Mouse (Mus musculus): ENCODE measurements at regions not wholly inside any gene's neighbourhood (a gene's known extent, or its start where the extent isn't known, plus 50 kb on each side); places are given as distances from the start of the nearest gene placed in this dataset.
"Not testable (repeated sequence)": the region's sequence is repeated elsewhere in the genome, so short reads cannot be mapped to it uniquely, and the experiment has no call there.

DNA sequence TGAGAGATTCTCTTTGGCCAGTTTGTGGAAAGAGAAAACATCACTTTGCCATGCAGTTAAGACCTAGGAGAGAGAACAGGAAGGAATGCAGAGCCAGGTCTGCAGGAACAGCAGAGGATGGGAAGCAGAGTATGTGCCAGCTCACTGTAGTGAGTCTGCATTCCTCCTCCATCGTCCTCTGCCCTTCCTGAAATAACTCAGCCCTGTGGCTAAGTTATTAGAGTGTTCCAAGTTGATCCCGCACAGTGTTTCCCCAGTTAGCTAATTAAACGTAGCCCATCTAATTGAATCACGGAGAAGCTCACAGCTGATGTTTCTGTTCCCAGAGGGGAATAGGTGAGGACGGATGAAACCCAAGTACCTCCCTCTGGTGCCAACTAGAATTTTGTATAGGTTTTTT, 142.3 kb upstream of the Rack1 start:
- no peak for DNase-seq

DNA sequence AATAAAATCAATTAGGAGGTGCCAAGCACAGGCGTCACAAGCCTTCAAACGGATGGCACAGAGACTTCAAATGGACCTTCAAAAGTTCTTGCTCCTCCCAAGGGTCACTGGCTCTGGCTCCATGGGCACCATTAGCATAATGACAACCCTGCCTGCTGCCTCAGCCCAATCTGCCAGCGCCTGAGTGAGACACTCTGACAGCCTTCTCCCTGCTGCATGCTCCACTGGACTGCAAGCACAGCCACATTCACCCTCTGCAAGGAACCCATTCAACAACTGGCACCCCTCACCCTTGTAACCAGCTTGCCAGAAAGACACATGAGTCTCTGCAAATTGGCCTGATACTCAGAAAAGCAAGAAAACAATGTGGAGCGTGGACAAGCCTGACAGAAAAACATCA, 138.5 kb upstream of the Rack1 start:
- DNase-seq: no peak

DNA sequence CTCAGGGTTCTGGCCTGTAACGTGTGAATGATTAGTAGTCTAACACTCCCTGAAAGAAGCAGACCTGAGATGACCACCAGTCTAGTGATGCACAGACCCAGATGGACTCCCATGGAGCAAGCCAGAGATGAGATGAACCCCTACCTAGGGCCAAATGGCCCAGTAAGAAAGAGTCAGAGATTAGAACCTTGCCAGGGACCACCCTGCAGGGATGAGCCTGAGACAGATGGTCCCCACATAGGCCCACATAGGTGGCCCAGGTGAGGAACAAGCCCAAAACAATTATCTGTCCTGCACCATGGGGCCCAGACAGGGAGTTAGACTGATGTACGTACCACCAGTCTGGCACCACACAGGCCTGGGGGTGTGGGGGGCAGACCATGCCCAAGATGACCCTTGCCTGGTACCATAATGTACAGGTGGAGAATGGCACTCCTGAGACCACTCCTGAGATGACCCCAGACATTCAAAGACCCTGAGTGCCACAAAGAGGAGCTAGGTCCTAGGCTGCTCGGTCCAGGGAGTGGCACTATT, 115.3 kb upstream of the Rack1 start:
- DNase-seq: no peak

DNA sequence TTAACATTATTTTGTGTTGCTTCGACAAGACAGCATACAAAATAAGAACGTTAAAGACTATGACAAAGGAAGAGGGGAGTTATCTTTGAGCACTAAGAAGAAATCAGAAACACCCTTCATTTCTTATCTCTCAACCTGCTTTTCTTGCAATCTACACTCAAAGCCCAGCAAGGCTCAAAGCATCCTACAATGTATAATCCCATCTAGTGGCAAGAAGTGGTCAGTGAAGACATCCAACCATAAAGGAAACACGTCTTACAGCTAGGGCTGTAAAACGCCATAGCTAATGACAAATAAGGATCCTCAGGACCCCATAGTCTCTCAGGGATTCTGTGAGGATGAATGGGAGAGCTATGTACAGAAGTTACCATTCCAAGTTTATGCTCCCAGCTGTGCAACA, 110.1 kb upstream of the Rack1 start:
- DNase-seq: no peak

DNA sequence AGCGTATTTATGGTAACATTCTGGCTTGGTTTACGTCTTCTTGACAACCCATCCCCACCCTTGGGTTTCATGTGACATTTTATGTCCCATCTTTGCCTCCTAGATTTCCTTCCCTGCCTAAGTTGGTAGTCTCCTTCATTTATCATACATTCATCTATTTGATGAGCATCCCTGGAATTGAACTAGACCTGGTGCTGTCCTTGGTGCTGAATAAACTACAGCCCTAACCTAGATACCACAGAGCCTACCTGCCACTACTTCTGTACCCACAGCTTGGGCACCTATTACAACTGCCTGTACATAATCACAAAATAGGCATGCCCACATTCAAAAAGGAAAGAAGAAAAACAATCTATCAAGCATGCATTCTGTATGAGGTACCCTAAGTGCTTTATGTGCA, 103.8 kb upstream of the Rack1 start:
- peak; percentile 19 for DNase-seq

DNA sequence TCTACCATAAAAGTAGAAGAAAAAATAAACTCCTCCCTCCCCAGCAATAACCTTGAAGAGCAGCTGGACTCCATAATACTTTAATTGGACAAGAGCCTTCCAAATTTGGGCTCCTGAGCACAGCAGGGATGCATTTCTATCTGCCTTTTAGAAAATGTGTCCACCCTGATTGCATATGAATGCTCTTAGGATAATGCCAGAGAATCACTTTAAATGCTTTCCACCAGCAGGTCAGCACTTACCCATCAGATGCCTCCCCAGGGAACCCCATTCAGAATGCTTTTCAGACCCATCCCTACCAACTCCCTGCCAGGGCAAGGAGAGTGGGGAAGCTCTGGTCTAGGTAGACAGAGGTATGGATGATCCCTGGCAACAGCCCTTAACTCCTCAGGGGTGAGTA, 102.9 kb upstream of the Rack1 start:
- DNase-seq: no peak

DNA sequence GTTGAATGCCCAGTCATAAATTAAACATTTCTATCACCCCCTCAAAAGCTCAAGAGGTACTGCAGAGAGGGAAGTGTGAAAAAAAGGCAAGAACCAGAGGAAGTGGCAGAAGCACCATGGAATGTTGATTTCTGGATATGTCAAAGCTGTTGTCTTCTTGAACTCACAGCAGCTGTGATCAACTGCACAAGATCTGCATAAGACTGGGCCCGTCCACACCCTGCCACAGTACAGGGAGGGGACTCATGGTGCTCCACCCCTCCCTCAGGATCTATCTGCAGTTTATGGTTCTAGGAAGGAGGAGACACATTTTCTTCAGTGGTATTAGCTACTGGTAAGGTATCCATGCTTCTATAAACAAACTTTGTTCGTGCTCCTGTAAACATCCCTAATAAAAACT, 92.9 kb upstream of the Rack1 start:
- no peak for DNase-seq

DNA sequence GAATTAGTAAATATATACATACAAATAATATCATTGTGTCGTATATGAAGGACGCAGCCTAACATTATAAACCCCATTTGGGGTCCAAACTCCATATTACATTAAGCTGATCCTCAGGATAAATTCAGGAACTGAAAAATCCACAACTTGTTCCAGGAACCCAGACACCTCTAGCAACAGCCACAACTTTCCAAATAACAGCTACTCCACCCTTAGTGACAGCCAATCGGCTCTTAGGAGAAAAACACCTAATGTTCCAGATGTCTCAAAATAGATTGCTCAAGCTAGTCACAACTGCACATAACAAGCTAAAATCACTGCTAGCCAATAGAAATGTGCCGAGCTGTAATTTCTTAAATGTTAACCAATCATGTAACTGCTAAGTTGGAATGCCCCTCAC, 89.2 kb upstream of the Rack1 start:
- DNase-seq: peak; percentile 5

DNA sequence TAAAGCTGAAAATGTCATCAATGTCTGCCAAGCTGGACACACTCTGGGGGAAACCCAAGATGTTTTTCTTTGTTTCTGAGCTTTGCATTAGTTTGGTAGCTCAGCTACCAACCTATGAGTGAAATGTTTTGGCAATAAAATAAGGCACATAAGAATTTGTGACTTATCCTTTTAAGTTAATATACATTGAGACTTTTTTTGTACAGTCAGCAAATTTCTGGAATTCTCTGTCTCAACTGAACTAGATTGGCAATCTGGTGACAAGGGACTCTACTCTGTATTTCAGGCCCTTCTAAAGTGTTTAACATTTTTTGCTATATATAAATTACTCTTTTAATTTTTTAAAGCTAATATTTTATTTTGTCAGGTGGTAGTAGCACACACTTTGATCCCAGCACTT, 76.1 kb upstream of the Rack1 start:
- no peak for DNase-seq

DNA sequence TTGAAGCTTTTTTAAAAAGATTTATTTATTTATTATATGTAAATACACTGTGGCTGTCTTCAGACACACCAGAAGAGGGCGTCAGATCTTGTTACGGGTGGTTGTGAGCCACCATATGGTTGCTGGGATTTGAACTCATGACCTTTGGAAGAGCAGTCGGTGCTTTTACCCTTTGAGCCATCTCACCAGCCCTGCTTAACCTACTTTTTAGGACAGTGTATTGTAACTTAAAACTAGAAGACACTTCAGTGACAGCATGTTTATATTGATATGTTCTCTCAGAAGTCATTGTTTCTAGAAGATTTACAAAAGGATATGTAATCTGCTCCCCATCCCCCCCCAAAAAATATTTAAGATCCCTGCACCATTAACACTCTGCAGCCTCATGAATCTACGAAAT, 69.3 kb upstream of the Rack1 start:
- DNase-seq: not testable (repeated sequence)

DNA sequence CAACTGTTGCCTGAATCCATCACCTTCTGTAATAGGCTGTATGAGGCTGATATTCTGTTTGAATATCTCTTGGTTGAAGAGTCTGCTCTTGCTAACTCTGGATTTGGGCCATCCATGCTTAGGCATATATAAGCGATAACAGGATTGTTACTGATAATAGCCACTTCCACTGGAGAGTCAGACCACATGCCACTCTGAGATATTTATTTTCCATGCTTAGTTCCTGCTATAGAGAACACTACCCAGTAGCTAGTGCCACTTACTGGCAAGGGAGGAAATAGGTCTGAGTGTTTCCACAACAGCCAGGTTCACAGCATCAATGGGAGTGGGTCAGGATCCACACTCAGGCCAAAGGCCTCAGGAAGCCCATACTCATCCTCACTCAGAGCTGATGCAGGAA, 53.6 kb upstream of the Rack1 start:
- DNase-seq: peak; percentile 43

DNA sequence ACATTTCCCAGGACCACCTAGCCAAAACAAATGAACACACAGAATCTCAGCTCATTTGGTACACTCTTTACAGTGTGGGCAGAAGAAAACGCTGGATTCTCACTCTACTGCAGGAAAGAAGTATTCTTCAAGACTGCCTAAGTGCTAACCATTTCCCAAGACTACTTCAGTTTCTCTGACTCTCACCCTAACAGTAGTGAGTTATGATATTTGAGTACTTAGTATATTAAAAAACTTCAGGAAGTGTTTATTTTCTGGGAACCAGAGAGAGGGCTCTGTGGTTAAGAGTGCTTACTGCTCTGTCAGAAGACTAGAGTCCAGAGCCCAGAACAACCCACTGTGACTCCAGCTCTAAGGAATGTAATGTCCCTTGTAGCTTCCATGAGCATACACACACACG, 52.1 kb upstream of the Rack1 start:
- DNase-seq: peak; percentile 30
